Mouse (Mus musculus) adrenal gland, adult 2 months (tissue): ENCODE results near the gene Gm6169. TPM values are rescaled to one million over a fixed set of nuclear protein-coding genes. Genes with fewer than 3 reads are reported as not detected.
"Not testable (repeated sequence)": the region's sequence is repeated elsewhere in the genome, so short reads cannot be mapped to it uniquely, and the experiment has no call there.

Source experiments
- DNase-seq: peaks from one replicate; pipeline ENCODE4 v3.0.0; 2021
- polyA plus RNA-seq: library from polyadenylated mRNA; depleted of rRNA; stranded (reverse); fragments of >200 nt; gene quantifications from 2 replicates; pipeline ENCODE4 v1.2.3, GENCODE M21; 2012; rRNA removed
- total RNA-seq, 2 experiments: library from RNA; stranded (reverse); gene quantifications; 2 replicates each; pipeline ENCODE4 v1.2.3; 2021

The Gm6169 gene
- total and polyA plus RNA-seq, 3 experiments, result 0.66 to 15.5 (median 1.0) TPM

- peak; percentile 54 for DNase-seq
Observed at GRCm38 (mm10) chr13:97070931-97071625, 28.0 kb downstream of the Gm6169 start.

GRCm38 (mm10) chr13:97068151-97068550, 30.9 kb downstream of the Gm6169 start:
- no peak for DNase-seq

- no peak for DNase-seq
Observed at GRCm38 (mm10) chr13:97067691-97068090, 31.3 kb downstream of the Gm6169 start.

GRCm38 (mm10) chr13:97066649-97067550, 32.1 kb downstream of the Gm6169 start, which contains the start of gene Fam169a:
Fam169a (plus strand) TSS chr13:97067286.
- DNase-seq, result no peak

- not testable (repeated sequence) for DNase-seq
Observed at GRCm38 (mm10) chr13:97064844-97065621, 34.0 kb downstream of the Gm6169 start.

GRCm38 (mm10) chr13:97064413-97064812, 34.6 kb downstream of the Gm6169 start:
- peak; percentile 33 for DNase-seq

- DNase-seq, result no peak
Observed at GRCm38 (mm10) chr13:97063431-97063830, 35.6 kb downstream of the Gm6169 start.

- DNase-seq, result no peak
Observed at GRCm38 (mm10) chr13:97062151-97062550, 36.9 kb downstream of the Gm6169 start.

GRCm38 (mm10) chr13:97060331-97060730, 38.7 kb downstream of the Gm6169 start:
- no peak for DNase-seq

- DNase-seq, result peak; percentile 76
Observed at GRCm38 (mm10) chr13:97059746-97060145, 39.3 kb downstream of the Gm6169 start.

GRCm38 (mm10) chr13:97057817-97058216, 41.2 kb downstream of the Gm6169 start:
- DNase-seq, result peak; percentile 86

- peak; percentile 27 for DNase-seq
Observed at GRCm38 (mm10) chr13:97053844-97054243, 45.2 kb downstream of the Gm6169 start.

- peak; percentile 41 for DNase-seq
Observed at GRCm38 (mm10) chr13:97052667-97053066, 46.4 kb downstream of the Gm6169 start.

- DNase-seq, result peak; percentile 72
Observed at GRCm38 (mm10) chr13:97051158-97051557, 47.9 kb downstream of the Gm6169 start.

Other genes starting within 250 kb of the Gm6169 start
- under 1 TPM; 0.10 to 0.69 TPM for gene Gcnt4, start 174.5 kb downstream of the Gm6169 start, total RNA-seq
- 0.11 and 0.33 TPM in 2 replicates for gene Gcnt4, start 174.5 kb downstream of the Gm6169 start, polyA plus RNA-seq
- gene 1700029F12Rik, start 64.9 kb downstream of the Gm6169 start, total RNA-seq, result under 1 TPM in 1 of 2 experiments, not detected in 1; 0.75 TPM
- 0.42 and 0.48 TPM in 2 replicates for gene 1700029F12Rik, start 64.9 kb downstream of the Gm6169 start, polyA plus RNA-seq
- gene Fam169a, start 32.0 kb downstream of the Gm6169 start, total RNA-seq, result 1 to 10 TPM; 1.8 to 8.5 TPM
- 0.04 and 0.29 TPM in 2 replicates for gene Fam169a, start 32.0 kb downstream of the Gm6169 start, polyA plus RNA-seq
- gene Gfm2, start 38.7 kb upstream of the Gm6169 start, total RNA-seq, result 10 to 100 TPM; 41.3 to 54.0 TPM
- 19.3 and 22.0 TPM in 2 replicates for gene Gfm2, start 38.7 kb upstream of the Gm6169 start, polyA plus RNA-seq
- 10 to 100 TPM; 65.6 to 74.0 TPM for gene Nsa2, start 38.7 kb upstream of the Gm6169 start, total RNA-seq
- gene Nsa2, start 38.7 kb upstream of the Gm6169 start, polyA plus RNA-seq, result 4.2 and 4.4 TPM in 2 replicates
- gene Hexb, start 99.1 kb upstream of the Gm6169 start, total RNA-seq, result 10 to 100 TPM; 30.6 to 38.4 TPM
- 221 and 235 TPM in 2 replicates for gene Hexb, start 99.1 kb upstream of the Gm6169 start, polyA plus RNA-seq
- 10 to 100 TPM in 1 of 2 experiments, 1 to 10 TPM in 1; 6.6 to 13.2 TPM for gene Enc1, start 141.9 kb upstream of the Gm6169 start, total RNA-seq
- 4.6 and 5.8 TPM in 2 replicates for gene Enc1, start 141.9 kb upstream of the Gm6169 start, polyA plus RNA-seq